Mouse (Mus musculus) olfactory bulb, adult 2 months (tissue): Measurements from ENCODE around the gene Tbx4. TPM values are rescaled to one million over a fixed set of nuclear protein-coding genes. Genes with fewer than 3 reads are reported as not detected.

ENCODE experiments used
- H3K27ac ChIP-seq: fragments of 200-500 bp; 2 replicates; pipeline ENCODE4 v1.5.1; 2012; ENCODE audit warnings: low read depth, low read length; ENCODE audit not compliant: insufficient read depth
- H3K4me1 ChIP-seq: fragments of 200-500 bp; 2 replicates; pipeline ENCODE4 v1.6.1; 2012; ENCODE audit warnings: low read length; ENCODE audit not compliant: control insufficient read depth, insufficient read depth
- H3K4me3 ChIP-seq: fragments of 200-500 bp; 2 replicates; pipeline ENCODE4 v1.5.1; 2012; ENCODE audit warnings: mild to moderate bottlenecking, low read depth, low read length, moderate library complexity; ENCODE audit not compliant: insufficient read depth
- CTCF ChIP-seq: fragments of 200-500 bp; IDR thresholded peaks from 2 replicates; pipeline ENCODE4 v1.5.1; 2012; ENCODE audit warnings: low read depth, mild to moderate bottlenecking, low read length, moderate library complexity; ENCODE audit not compliant: insufficient read depth
- POLR2A ChIP-seq: fragments of 200-500 bp; IDR thresholded peaks from 2 replicates; pipeline ENCODE4 v1.6.1; 2012; ENCODE audit warnings: mild to moderate bottlenecking, low read depth, low read length, moderate library complexity; ENCODE audit not compliant: insufficient read depth
- WGBS: fragments of 180-500 bp; shearing (Covaris S2); methylation state at CpG from one replicate; pipeline ENCODE4 v1.1.7; 2018; 5-methylcytosine and 5-hydroxymethylcytosine counted together
- polyA plus RNA-seq: library from polyadenylated mRNA; stranded (reverse); fragments of >200 nt; gene quantifications from 2 replicates; pipeline ENCODE4 v1.2.4, GENCODE M21; 2012; ENCODE audit warnings: low replicate concordance; ENCODE audit not compliant: missing spikeins, insufficient read depth, insufficient read length

Gene Tbx4
- polyA plus RNA-seq, 1 experiment: not detected

GRCm38 (mm10) chr11:85850233-85850632 lies 36.0 kb upstream of the Tbx4 start, which contains the start of gene Gm11444:
Gene Gm11444 (minus strand): TSS chr11:85850333.
- H3K27ac ChIP-seq: no peak within 1 kb of the TSS
- no peaks in the 10 kb centered on the region for H3K4me1 ChIP-seq
- H3K4me3 ChIP-seq: no peak within 1 kb of the TSS
- WGBS: 93% methylated on average over 6 of the region's 6 CpGs
- TF ChIP-seq CTCF (no peak), POLR2A (no peak)

GRCm38 (mm10) chr11:85850758-85851157 lies 35.5 kb upstream of the Tbx4 start:
- no peak overlapping the region for H3K4me3 ChIP-seq

GRCm38 (mm10) chr11:85857997-85858698 lies 28.1 kb upstream of the Tbx4 start:
- no peak overlapping the region for H3K27ac ChIP-seq
- H3K4me3 ChIP-seq: no peak overlapping the region
- no peaks in the 10 kb centered on the region for H3K4me1 ChIP-seq
- no peak for TF ChIP-seq CTCF
- TF ChIP-seq POLR2A: no peak
- 25% methylated on average over 6 of the region's 6 CpGs for WGBS

More at GRCm38 (mm10) chr11:85850758-85851157, 35.5 kb upstream of the Tbx4 start:
- Histone ChIP-seq H3K27ac (no peak overlapping the region), H3K4me1 (no peaks in the 10 kb centered on the region)
- no peak for TF ChIP-seq POLR2A
- no peak for TF ChIP-seq CTCF
- 44% methylated on average over 6 of the region's 6 CpGs for WGBS

GRCm38 (mm10) chr11:85864363-85864762 lies 21.9 kb upstream of the Tbx4 start:
- Histone ChIP-seq H3K4me3 (no peak overlapping the region), H3K4me1 (no peaks in the 10 kb centered on the region), H3K27ac (no peak overlapping the region)
- TF ChIP-seq CTCF (no peak), POLR2A (no peak)
- 44% methylated on average over 7 of the region's 7 CpGs for WGBS

- Histone ChIP-seq H3K4me3 (no peak overlapping the region), H3K27ac (no peak overlapping the region), H3K4me1 (no peaks in the 10 kb centered on the region)
- WGBS: 71% methylated on average over 24 of the region's 24 CpGs
- no peak for TF ChIP-seq CTCF
- no peak for TF ChIP-seq POLR2A
Observed at GRCm38 (mm10) chr11:85876059-85876788, 10.0 kb upstream of the Tbx4 start.

- TF ChIP-seq CTCF (no peak), POLR2A (no peak)
- Histone ChIP-seq H3K4me3 (no peak overlapping the region), H3K4me1 (no peaks in the 10 kb centered on the region), H3K27ac (no peak overlapping the region)
- WGBS: 90% methylated on average over 4 of the region's 4 CpGs
Observed at GRCm38 (mm10) chr11:85884498-85884897, 1.7 kb upstream of the Tbx4 start.

GRCm38 (mm10) chr11:85886429-85886785 lies 185 bp downstream of the Tbx4 start:
- no peak overlapping the region for H3K27ac ChIP-seq
- no peaks in the 10 kb centered on the region for H3K4me1 ChIP-seq
- H3K4me3 ChIP-seq: no peak overlapping the region
- TF ChIP-seq POLR2A: no peak
- no peak for TF ChIP-seq CTCF
- 9% methylated on average over 22 of the region's 22 CpGs for WGBS

GRCm38 (mm10) chr11:85887273-85887672 lies 1.1 kb downstream of the Tbx4 start:
- WGBS: 23% methylated on average over 6 of the region's 6 CpGs
- no peak overlapping the region for H3K27ac ChIP-seq
- H3K4me1 ChIP-seq: no peaks in the 10 kb centered on the region
- no peak for TF ChIP-seq POLR2A
- no peak for TF ChIP-seq CTCF
- H3K4me3 ChIP-seq: no peak overlapping the region

- 8% methylated on average over 17 of the region's 17 CpGs for WGBS
- no peak for TF ChIP-seq POLR2A
- TF ChIP-seq CTCF: no peak
- H3K4me1 ChIP-seq: no peaks in the 10 kb centered on the region
- no peak overlapping the region for H3K27ac ChIP-seq
- H3K4me3 ChIP-seq: no peak overlapping the region
Observed at GRCm38 (mm10) chr11:85887801-85888450, 1.7 kb downstream of the Tbx4 start.
